Mouse (Mus musculus) heart, postnatal 4 days (tissue): Measurements from ENCODE around the gene Capza2. TPM values are rescaled to one million over a fixed set of nuclear protein-coding genes. Genes with fewer than 3 reads are reported as not detected.
"Not testable (repeated sequence)": the region's sequence is repeated elsewhere in the genome, so short reads cannot be mapped to it uniquely, and the experiment has no call there.

Experiments
- DNase-seq: peaks from one replicate; pipeline ENCODE4 v3.0.0; 2021
- total RNA-seq, 2 experiments: library from RNA; stranded (reverse); gene quantifications; 2 replicates each; pipeline ENCODE4 v1.2.3; 2021

Gene Capza2
- total RNA-seq, 2 experiments from 2014 or later = 159 to 165 TPM

DNA sequence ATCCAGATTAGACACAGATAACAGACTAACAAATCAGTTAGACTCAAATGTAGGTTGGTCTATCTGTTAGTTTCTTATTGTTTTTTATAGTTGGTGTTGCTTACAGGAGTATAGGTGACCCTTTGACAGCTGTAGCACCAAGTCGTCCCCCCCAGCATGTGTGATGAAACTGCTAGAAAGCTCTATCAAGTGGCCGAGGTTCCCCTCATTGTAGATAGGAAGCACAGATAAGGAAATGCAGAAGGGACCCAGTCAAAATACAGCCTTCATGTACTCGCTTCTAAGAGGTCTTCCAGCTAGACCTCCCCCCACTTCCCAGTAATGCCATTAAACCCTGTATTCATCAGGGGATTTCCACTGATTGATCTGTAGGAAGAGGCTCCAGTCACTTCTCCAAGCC, 6.7 kb downstream of the Capza2 start:
- DNase-seq = no peak

DNA sequence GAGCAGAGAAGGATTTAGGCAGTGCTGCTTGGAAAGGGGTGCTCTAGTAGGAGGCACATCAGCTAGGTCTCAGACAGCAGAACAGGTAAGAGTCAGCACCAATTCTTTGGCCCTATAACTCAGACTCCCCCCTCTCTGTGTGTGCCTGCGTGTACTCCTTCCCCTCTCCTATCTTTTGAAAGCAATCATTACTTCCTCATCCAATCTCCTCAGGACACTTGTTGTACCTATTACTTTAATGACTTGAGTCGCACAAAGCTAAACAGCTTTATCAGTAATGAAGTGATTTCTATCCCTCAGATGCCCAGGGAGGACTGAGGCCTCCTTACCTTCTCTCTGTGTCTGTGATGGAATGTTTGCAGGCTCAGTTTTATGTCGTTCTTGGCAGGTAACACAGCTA, 10.1 kb downstream of the Capza2 start:
- DNase-seq = no peak

DNA sequence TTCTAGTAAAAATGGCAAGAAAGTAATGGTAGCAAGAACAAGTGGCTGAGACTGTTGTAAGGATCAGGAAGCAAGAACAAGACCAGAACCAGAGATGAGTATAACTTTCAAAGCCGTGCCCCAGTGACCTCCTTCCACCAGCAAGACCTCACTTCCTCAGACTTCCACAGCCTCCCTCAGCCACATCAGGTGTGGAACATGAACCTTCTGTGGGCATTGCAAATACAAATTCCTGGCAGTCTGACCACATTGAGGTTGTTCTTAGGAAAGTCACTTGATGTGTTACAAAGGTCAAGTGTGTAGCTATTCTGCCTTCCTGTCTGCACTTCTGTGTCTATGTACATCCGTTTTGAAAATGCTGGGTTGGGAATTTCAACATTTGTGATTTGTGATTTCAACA, 16.1 kb downstream of the Capza2 start:
- no peak for DNase-seq

DNA sequence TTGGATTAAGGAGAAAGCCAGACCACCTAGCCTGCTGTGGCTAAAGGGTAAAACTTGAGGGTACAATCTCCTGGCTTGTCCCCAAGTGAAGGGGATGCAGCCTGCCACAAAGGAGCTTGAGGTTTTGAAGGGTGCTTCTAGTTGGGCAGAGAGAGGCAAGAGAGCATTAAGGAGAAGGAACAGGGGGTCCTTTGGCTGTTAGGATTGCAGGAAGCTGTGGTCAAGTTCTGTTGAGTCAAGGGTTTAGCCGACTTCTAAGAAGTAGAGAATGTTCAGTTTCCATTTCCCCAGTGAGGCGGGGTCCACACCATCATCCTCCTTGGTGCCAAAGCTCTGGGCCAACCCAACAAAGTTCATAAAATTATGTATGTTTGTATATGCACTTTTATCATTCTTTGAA, 19.0 kb downstream of the Capza2 start:
- DNase-seq = no peak

DNA sequence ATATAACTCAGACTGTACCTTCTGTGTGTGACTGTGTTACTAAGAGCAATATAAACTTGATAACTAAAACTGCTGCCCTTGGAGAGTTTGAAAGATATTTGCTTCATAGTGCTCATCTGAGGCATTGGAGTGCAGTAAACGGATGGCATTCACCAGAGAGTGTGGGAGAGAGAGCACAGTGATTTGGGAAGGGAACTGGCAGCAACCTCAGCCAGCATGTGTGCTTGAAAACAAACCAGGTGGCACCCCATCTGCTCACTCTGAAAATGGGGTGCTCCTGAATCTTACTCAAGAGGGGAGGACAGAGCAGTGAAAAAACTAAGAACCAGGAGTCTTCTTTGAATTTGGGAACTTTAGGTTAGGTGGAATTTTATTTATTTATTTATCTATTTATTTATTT, 21.3 kb downstream of the Capza2 start:
- no peak for DNase-seq

DNA sequence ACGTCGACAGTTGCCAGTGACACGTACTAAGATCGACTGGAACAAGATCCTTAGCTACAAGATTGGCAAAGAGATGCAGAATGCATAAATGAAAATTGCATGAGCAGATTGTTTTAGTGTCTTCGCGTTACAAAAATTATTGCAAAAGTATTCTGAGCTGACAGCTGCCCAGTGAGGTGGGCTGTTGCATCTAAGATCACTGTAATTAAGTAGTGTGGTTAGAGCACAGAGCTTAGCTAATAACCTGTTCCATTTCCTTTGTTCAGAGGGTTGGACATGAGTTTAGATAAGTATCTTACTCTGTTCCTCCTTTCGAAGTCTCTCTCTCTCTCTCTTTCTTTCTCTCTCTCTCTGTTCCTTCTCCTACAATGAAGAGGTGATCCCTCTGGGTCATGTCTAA, 29.3 kb downstream of the Capza2 start:
- no peak for DNase-seq

DNA sequence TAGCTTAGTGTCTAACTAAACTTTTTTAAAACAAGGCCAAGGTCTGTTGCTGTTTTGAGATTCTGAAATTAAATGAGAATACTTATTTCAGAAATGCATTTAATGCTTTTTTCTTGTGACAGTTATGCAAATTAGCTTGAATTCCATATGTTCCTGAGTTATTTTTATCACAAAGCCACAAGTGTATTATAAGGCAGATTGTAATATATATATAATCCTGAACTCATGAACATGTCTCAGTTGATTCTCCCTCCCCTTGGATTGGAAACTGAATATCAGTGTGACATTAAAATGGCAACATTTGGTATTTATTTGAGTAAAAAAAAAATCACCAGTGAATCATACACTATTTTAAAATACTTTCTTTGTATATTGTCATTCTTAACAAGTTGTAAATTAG, 30.0 kb downstream of the Capza2 start:
- no peak for DNase-seq

DNA sequence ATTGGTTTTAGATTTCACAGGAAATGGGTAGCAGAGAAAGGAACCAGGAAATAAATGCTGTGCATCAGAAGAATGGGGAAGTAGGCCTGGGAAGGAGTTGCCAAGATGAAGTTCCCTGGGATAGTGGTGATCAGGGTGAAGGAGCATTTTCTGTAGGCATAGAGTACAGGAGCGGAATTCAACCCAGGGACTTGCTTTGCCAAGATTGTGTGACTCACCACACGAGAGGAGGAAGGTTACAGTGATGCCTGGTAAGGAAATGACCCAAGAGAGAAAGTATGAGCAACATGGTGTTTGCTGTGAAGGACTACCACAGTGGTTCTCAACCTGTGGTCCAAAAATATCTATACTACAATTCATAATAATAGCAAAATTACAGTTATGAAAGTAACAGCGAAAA, 31.8 kb downstream of the Capza2 start:
- no peak for DNase-seq

DNA sequence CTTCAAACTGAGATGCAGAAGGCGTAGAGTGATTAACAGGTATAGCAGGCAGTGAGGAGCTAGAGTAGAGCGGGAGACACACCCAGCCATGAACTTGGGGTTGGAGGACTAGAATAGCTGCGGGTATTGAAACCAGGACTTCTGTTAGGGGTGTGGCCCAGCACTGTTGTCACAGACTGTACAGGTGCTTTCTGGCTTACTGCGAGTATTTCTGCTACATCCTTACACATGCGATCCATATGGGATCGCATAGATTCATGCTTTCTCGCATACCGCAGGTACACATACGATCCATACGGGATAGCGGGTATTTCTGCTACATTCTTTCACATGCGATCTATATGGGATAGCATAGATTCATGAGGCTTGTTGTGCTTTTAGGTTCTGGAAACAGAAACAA, 32.3 kb downstream of the Capza2 start:
- no peak for DNase-seq

DNA sequence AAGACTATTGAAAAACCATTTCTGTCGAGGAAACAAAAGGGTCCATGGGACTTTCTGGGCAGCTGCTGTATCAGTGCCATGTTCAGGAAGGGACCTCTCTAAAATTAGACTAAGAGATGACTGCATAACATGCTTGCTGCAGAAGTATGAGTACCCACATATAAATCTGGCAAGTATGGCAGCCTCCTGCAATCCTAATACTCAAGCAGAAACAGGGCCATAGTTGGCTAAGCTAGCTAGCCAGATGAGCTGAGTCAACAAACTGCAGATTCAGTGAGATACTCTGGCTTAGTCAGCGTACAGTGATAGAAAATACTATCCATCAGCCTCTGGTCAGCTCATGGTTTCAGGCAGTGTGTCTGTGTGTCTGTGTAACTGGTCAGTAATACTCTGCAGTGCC, 33.8 kb downstream of the Capza2 start:
- no peak for DNase-seq

DNA sequence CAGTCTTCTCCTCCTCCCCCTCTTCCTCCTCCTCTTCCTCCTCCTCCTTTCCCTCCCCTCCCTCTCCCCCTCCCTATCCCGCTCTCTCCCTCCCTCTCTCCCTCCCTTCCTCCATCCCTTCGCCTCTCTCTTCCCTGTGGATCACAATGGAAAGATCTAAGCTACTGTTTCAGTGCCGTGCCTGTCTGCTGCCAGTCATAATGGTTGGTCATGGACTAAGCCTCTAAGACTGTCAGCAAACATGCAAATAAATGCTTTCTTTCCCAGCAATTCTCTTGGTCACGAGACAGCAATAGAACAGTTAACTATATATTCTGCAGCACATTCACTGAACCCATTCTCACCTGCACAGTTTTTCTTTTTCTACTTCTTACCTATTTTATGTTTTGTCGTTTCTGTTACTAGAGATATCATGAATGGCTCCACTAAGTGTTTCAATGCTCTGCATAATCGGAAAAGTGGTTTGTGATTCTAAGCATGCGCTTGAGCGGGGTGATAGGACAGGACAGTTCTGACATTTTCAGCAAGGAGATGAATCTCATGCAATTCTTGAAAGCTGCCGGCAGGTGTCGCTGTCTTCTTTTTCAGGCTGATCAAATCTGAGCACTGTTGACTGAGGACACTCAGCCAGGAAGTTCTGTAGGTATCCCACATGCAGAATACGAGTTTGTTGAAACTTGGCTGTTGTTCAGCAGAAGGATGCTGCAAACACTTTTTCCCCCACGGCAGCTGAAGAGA, 39.2 kb downstream of the Capza2 start:
- peak; percentile 75 for DNase-seq

DNA sequence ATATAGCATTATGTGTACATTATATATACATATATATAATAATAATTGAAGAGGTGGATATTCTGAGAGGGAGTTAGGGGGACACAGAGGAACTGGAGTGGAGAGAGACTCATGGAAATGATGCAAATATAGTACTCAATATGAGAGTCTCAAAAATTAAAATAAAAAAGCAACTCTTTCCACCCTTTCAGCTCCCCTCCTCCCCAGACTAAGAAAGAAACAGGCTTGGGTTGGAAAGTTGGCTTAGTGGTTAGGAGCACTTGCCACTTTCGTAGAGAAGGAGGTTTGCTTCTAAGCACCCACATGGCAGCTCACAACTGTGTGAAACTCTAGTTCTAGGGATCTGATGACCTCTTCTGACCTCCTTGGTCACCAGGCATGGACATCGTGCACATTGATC, 41.0 kb downstream of the Capza2 start:
- no peak for DNase-seq

DNA sequence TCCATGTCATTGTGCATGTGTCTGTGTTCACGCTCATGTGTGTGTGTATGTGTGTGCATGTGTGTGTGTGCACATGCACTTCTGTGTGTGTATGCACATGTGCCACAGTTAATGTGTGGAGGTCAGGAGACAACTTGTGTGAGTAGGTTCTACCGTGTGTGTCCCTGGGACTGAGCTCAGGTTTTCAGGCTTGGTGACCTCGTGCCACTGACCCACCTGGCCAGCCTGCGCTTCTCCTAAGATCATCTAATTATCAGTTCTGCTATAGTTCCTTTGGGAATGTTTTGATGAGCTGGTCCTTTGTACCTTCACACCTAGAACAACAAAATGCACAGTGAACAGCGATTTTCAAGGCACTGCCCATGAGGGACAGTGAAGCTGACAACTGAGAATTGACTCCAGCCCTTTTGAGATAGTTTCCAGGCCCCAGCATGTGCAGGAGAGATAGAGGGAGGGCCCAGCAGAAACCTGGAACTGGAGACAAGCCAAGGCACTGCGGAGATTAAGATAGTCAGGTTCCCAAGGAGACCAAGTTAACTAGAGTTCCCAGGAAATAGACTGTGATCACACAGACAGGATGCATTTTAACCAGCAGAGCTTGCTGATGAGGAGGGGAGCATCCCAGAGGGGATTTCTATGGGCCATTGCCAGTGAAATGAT, 44.4 kb downstream of the Capza2 start:
- no peak for DNase-seq

DNA sequence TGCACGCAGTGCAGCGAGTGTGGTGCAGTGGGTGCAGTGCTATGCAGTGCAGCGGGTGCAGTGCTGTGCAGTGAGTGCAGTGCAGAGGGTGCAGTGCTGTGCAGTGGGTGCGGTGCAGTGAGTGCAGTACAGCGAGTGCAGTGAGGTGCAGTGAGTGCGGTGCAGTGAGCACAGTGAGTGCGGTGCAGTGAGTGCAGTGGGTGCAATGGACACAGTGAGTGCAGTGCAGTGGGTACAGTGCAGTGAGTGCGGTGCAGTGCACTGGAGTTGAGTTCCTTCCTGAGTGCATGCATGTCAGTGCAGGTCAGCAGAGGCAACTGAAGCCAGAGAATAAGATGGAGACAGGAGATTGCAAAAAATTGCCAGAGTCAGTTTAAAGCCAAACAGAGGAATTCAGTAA, 45.8 kb downstream of the Capza2 start:
- no peak for DNase-seq

DNA sequence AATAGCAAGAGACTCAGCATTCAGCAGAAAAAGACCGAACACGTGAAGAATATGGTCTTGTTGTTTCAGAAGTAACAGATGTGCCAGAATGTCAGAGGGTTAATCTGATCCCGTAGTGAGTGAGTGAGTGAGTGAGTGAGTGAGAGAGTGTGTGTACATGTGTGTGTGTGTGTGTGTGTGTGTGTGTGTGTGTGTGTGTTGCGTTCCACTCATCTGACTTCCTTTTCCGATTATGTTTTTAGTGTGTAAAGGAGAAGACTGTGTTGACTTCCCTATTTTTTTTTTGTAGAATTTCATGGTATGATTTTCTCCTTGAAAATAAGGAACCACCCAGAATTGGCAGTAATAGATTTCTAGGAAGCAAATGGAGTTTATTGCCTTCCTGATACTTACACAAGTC, 52.6 kb downstream of the Capza2 start:
- DNase-seq = no peak

DNA sequence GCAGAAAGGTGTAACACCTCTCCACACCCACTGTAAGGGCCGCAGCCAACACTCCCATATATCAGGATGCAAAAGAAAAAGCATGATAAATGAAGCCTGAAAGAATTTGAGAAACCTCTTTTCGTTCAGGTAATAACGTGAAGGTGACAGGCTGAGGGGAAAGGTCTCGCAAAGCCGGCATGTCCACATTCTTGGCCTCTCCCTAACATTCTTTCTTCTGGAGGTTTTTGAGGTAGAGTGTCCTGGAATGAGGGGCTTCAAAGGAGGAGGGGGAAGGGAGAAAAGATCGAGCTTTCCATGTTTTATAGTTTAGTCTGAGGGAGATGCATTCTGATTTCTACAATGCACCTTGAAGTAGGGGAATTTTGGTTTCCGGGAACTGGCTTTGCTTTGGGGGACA, 56.6 kb downstream of the Capza2 start, which contains the start of gene St7:
St7 (plus strand) TSS at position 287 of the 400 bp plus-strand sequence.
- no peak for DNase-seq

DNA sequence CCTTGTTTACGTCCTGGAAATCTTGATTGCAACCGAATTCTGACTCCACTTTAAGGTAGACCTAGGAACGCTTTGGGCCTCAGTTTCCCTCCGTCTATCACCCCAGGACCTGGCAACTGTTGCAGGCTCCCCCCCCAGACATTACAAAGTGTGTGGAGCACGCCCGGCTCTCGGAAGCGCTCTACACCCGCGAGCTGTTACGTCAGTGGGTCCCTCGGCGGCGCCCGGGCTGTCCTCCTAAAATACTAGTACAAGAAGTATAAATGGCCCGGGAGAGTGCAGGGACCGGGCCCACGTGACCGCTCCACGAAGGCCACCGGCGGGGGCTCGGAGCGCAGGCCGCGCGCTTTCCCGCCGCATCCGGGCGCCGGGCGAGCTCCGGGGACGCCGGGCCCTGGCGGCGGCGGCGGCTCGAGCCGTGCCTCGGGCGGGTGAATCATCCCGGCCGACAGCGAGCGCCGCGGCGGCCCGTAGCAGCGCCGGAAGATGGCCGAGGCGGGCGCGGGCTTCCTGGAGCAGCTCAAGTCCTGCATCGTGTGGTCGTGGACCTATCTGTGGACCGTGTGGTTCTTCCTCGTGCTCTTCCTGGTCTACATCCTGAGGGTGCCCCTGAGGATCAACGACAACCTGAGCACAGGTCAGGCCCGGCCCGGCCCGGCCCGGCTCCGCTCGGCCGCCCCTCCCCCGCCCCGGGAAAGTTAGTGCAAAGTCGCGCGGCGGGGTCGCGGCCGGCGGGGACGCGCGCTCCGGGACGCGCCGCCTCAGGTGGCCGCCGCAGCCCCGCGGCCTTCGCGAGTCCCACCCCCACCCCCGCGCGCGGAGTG, 57.9 kb downstream of the Capza2 start:
- peak; percentile 78 for DNase-seq

DNA sequence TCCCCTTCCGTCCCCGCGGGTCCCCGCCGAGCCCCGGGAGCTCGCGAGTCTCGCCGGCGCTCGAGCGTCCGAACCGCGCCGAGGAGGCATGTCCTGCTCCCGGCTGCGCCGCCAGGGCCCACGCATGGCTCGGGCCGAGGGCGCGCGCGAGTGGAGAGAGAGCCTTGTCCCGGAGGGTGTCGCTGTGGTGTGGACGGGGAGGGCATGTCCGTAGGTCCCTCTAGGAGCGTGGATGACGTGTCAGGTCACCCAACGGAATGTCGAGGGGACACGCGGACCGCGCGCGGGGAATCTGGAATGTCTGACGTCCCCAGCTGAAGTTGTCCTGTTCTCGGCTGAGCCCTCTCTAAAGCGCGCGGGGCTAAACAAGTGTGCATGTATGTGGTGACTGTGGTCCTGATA, 58.5 kb downstream of the Capza2 start:
- DNase-seq = peak; percentile 83

DNA sequence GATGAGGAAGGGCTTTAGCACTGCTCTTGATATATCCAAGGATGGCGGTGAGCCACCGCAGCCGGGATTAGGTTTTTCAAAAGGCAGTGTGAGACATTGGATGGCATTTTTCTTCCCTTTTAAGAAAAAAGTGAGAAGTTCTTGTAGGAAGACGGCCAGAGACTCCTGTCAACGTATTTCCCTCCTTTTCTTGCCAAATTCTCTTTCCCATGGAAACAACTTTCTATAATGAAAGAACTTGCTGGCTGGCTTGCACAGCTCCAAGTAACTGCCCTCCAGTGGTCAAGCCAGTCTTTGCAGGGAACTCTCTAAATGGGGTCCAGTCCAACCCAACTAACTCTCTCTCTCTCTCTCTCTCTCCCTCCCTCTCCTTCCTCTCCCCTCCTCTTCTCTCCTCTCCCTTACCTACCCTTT, 60.3 kb downstream of the Capza2 start:
- peak; percentile 78 for DNase-seq

DNA sequence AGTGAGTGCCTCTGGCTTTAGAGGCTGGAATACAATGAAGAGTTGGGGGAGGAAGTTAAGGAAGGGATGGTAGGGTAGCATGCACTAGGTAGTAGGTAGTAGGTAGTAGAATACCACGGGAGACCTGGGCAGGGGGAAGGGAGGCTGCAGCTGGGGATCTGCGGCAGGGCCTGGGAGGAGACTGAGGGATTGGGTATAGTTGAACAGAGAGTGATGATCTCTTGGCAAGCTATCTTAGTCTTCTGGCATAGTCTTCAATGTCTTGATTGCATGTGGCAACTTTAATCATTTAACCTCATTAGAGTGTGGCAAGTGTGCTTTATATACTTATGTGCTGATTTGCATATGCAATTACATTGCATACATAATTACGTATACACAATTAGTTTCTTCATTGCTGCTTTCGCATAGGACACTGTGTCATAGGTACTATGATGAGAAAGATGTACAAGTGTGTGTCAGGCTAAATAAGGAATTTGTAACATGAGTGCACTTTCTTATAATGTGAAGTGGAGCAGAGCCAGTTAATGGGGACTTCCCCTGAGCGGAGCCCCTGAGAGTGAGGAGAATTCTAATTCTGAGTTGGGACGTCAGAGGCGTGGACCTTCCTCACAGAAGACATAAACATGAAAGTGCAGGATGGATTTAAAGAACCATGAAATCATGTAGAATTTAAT, 65.0 kb downstream of the Capza2 start:
- no peak for DNase-seq

DNA sequence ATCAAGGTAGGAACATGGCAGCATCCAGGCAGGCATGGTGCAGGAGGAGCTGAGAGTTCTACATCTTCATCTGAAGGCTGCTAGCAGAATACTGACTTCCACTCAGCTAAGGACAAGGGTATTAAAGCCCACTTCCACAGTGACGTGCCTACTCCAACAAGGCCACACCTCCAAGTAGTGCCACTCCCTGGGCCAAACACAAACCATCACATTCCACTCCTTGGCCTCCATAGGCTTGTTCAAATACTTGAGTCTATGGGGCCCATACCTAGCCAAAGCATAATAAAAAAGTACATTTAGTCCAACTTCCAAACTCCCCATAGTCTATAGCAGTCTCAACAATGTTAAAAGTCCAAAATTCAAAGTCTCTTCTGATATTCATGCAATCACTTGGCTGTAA, 68.0 kb downstream of the Capza2 start:
- DNase-seq = not testable (repeated sequence)

DNA sequence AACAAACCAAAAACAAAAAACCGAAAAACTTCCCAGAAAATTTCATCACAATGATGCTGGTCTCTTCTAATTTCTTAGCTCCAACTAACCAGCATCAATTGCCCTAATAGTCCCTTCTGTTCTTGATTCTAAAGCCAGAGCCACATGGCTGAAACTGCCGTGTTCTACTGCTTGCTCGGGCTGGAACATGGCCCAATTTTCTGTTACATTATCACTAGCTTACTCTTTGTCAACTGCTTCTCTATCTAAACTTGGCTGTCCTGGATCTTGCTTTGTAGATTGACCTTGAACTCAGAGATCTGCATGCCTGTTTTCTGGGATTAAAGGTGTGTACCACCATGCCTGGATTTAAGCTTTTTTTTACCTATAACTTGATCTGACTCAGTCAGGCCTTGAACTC, 69.9 kb downstream of the Capza2 start:
- no peak for DNase-seq
